Mouse (Mus musculus) erythroblast, embryonic 14.5 days (primary cell): ENCODE results near the gene Ppm1g. TPM values are rescaled to one million over a fixed set of nuclear protein-coding genes. Genes with fewer than 3 reads are reported as not detected.
"Not testable (repeated sequence)": the region's sequence is repeated elsewhere in the genome, so short reads cannot be mapped to it uniquely, and the experiment has no call there.

Source experiments
- H3K27me3 ChIP-seq: 2 replicates; pipeline ENCODE4 v1.6.1; 2012; ENCODE audit warnings: inconsistent platforms; ENCODE audit not compliant: control insufficient read depth
- H3K36me3 ChIP-seq: 2 replicates; pipeline ENCODE4 v1.6.1; 2012; ENCODE audit warnings: mild to moderate bottlenecking, inconsistent platforms; ENCODE audit not compliant: control insufficient read depth
- H3K4me1 ChIP-seq: 2 replicates; pipeline ENCODE4 v1.6.1; 2012; ENCODE audit warnings: inconsistent platforms; ENCODE audit not compliant: control insufficient read depth
- H3K4me3 ChIP-seq: replicated peaks from 2 replicates; pipeline ENCODE3; 2012; ENCODE audit warnings: moderate library complexity, mild to moderate bottlenecking, inconsistent platforms
- H3K9me3 ChIP-seq: 2 replicates; pipeline ENCODE4 v1.6.1; 2012; ENCODE audit warnings: low read length, inconsistent platforms, mixed read lengths; ENCODE audit not compliant: control insufficient read depth
- GATA1 ChIP-seq: IDR thresholded peaks from 2 replicates; pipeline ENCODE4 v1.6.1; 2012; ENCODE audit warnings: low read length, inconsistent platforms, mixed read lengths
- TAL1 ChIP-seq: IDR thresholded peaks from 3 replicates; pipeline ENCODE4 v1.6.1; 2012; ENCODE audit warnings: low read length, inconsistent platforms, mixed read lengths
- polyA plus RNA-seq: library from polyadenylated mRNA; stranded (reverse); fragments of >175 nt; gene quantifications from 2 replicates; pipeline ENCODE4 v1.2.3, GENCODE M21; 2012

The Ppm1g gene
- polyA plus RNA-seq, 1 experiment = 31.4 TPM

DNA sequence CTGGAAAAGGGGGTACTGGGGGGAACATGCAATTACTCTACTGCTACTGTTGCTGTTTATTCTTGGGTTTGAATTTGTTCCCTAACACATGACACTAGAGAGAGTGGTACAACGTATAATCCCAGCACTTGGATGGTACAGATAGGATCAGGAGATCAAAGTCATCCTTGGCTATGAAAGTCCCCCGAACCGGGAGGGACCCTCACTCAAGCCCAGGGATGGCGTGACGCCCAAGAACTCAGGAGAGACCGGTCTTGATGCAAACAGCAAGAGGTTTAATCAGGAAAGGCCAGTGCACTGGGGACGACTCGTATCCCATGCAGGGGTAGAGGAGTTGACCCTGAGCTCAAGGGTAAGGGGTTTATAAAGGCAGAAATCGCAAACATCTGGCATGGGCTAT, 2.2 kb upstream of the Ppm1g start:
- Histone ChIP-seq H3K27me3 (no peaks in the 10 kb centered on the region), H3K9me3 (no peaks in the 10 kb centered on the region), H3K36me3 (peaks cover under 1% of the 10 kb centered on the region), H3K4me3 (no peak overlapping the region), H3K4me1 (peaks cover 30% of the 10 kb centered on the region)
- TF ChIP-seq GATA1 = no peak
- TF ChIP-seq TAL1 = no peak

DNA sequence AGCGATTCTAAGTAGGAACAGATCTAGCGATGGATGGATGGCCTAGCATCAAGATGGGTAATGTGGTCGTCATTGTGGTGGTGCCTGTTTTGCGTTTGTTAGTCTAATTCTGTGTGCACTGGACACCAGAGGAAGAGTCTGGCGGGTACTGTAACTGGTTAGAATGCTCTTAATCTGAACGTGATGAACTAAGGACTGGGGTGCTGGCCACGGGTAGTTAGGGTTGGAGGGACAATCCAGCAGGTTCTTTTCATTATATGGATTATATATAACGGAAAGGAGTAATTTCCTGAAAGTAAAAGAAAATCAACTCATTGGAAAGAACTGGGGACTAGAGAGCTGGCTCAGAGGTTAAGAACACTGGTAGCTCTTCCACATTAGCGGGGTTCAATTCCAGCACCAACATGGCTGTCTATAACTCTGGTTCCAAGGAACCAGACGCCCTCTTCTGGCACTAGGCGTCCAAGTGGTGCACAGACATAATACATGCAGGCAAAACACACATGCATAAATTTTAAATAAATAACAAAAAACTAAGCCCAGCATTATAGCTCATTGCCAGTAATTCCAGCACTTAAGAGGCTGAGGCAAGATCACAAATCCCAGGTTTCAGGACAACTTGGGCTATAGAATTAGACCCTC, 938 bp upstream of the Ppm1g start:
- peaks cover 38% of the 10 kb centered on the region for H3K4me1 ChIP-seq

DNA sequence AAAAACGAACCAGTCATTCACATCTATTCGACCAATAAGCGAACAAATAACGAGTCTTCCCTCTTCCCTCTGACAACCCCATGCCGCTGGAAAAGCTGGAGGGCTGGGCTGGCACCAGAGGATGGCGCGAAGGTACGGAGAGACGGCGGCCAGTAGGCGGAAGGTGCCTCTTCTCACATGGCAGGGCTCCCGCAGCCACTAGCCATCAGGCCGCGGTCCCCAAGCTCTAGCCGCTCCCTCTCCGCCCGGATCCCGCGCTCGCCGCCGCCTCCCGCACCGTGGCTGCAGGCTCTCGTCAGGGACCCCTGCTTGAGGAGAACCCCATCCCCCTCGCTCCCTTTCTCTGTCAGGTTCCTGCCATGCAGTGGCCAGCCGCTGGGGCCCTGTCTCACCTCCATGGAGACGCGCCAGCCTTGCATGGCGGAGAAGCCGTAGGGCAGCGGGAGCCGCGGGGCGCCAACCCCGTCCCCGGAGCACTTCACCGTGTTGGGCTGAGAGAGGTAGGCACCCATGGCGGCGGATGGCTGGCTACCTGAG, 508 bp downstream of the Ppm1g start:
- Histone ChIP-seq H3K4me1 (peaks cover 50% of the 10 kb centered on the region), H3K36me3 (peaks cover 23% of the 10 kb centered on the region), H3K4me3 (peak overlapping the region; percentile 68), H3K9me3 (no peaks in the 10 kb centered on the region), H3K27me3 (no peaks in the 10 kb centered on the region)
- TF ChIP-seq TAL1 (no peak), GATA1 (no peak)

More for the DNA sequence above, 938 bp upstream of the Ppm1g start:
- Histone ChIP-seq H3K4me3 (peak overlapping the region; percentile 68), H3K9me3 (no peaks in the 10 kb centered on the region), H3K36me3 (peaks cover 9% of the 10 kb centered on the region), H3K27me3 (no peaks in the 10 kb centered on the region)
- no peak for TF ChIP-seq GATA1
- no peak for TF ChIP-seq TAL1

DNA sequence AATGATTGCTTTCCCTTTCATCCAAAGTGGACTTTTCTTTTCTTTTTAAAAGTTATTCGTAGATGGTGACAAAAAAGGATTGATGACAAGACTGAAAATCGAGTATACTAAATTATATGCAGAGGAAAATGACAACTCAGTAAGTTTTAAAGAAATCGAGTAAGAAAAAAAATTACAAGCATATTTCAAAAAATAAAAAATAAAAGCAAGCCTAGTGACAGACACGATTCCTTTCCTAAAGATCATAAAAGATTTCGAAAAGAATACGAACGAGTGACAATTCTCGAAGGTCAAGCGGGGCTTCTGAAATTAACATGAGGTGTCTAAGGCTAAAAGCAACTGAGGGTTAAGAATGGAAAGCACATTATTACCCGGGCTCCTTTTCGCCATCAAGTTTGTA, 1.0 kb downstream of the Ppm1g start:
- TF ChIP-seq TAL1 (no peak), GATA1 (no peak)
- Histone ChIP-seq H3K9me3 (no peaks in the 10 kb centered on the region), H3K4me1 (peaks cover 55% of the 10 kb centered on the region), H3K36me3 (peaks cover 28% of the 10 kb centered on the region), H3K27me3 (no peaks in the 10 kb centered on the region), H3K4me3 (peak overlapping the region; percentile 68)

DNA sequence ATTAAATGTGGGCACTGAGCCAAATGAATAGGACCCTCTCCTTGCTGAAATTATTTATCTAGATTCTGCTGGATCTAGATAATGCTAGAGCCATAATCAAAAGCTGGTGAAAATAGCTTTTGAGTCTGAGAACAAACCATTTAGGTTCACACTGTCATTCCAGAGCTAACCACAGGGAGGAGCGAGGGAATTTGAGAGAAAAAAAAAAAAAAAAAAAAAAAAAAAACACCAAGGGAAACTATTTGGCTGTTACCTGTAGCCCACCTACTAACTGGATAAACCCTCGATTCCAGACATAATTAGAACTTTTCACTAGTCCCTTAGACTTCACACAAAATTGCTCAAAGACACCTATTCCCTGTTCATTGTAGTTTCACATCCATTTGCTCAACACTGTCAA, 1.4 kb downstream of the Ppm1g start:
- TF ChIP-seq TAL1 (no peak), GATA1 (peak; percentile 43; the same call in 1 of the 2 replicates)
- peaks cover 32% of the 10 kb centered on the region for H3K36me3 ChIP-seq
- H3K4me3 ChIP-seq = peak overlapping the region; percentile 68
- H3K4me1 ChIP-seq = peaks cover 59% of the 10 kb centered on the region
- no peaks in the 10 kb centered on the region for H3K9me3 ChIP-seq
- H3K27me3 ChIP-seq = no peaks in the 10 kb centered on the region

DNA sequence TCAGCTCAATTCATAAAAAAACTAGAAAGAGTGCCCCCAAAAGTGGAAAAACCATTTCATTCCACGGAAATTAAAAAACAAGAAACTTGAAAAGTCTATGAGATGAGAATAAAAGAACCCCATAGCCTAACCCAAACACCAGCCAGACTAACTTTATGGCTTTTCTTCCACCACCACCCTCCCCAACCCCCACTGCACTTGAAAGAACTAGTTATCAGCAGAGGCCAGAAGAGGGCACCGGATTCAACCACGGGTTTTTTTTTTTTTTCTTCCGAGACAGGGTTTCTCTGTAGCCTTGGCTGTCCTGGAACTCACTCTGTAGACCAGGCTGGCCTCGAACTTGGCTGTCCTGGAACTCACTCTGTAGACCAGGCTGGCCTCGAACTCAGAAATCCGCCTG, 2.2 kb downstream of the Ppm1g start:
- H3K27me3 ChIP-seq = no peaks in the 10 kb centered on the region
- TF ChIP-seq GATA1 (no peak), TAL1 (no peak)
- H3K4me1 ChIP-seq = peaks cover 60% of the 10 kb centered on the region
- no peaks in the 10 kb centered on the region for H3K9me3 ChIP-seq
- peaks cover 37% of the 10 kb centered on the region for H3K36me3 ChIP-seq
- H3K4me3 ChIP-seq = peak overlapping the region; percentile 68

DNA sequence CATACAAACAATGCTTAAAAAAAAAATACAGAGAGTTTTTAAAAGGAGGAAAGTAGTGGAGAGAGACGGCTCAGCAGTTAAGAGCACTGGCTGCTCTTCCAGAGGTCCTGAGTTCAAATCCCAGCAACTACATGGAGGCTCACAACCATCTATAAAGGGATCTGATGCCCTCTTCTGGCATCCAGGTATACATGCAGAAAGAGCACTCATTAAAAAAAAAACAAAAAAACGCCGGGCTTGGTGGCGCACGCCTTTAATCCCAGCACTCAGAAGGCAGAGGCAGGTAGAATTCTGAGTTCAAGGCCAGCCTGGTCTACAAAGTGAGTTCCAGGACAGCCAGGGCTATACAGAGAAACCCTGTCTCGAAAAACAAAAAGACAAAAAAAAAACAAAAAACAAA, 3.9 kb downstream of the Ppm1g start:
- H3K9me3 ChIP-seq, H3K4me3 ChIP-seq, H3K27me3 ChIP-seq: not testable (repeated sequence)
- Histone ChIP-seq H3K4me1 (peaks cover 64% of the 10 kb centered on the region), H3K36me3 (peaks cover 51% of the 10 kb centered on the region)

DNA sequence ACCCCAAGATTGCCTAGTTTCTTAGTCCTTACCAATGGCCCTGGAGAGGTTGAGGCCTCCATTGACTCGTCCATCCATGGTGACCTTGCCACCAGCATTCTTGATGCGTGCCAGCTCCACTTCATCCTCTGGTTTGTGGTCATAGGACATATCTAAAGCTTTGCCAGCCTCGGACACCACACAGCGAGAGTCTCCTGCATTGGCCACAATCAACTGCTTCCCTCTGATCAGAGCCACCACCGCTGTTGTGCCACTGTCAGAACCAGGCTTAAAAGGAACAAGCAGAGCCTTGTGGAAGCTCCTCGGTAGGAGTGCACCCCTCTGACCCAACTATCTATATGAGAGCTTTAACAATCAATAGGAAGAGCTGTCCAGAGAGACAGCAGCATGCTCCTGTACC, 16.1 kb downstream of the Ppm1g start:
- Histone ChIP-seq H3K27me3 (no peaks in the 10 kb centered on the region), H3K9me3 (no peaks in the 10 kb centered on the region), H3K36me3 (peaks cover 95% of the 10 kb centered on the region), H3K4me1 (peaks cover 30% of the 10 kb centered on the region), H3K4me3 (no peak overlapping the region)
- TF ChIP-seq GATA1 (no peak), TAL1 (no peak)

DNA sequence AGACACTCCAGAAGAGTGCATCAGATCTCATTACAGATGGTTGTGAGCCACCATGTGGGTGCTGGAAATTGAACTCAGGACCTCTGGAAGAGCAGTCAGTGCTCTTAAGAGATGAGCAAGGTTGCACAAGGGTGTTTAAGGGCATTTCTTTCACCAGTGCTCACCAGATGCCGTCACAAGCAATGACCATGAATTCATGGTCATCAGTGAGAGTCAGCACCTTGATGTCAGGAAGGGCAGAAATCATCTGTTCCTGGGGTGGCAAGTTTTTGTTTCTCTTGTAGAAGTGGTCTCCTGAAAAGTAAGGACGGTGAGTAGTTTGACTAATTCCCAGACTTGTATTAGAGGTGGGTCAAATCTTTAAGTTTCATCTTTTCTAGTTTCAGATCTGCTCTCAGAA, 16.6 kb downstream of the Ppm1g start:
- Histone ChIP-seq H3K4me1 (peaks cover 32% of the 10 kb centered on the region), H3K27me3 (no peaks in the 10 kb centered on the region), H3K9me3 (no peaks in the 10 kb centered on the region), H3K36me3 (peaks cover 96% of the 10 kb centered on the region), H3K4me3 (no peak overlapping the region)
- TF ChIP-seq GATA1 = no peak

DNA sequence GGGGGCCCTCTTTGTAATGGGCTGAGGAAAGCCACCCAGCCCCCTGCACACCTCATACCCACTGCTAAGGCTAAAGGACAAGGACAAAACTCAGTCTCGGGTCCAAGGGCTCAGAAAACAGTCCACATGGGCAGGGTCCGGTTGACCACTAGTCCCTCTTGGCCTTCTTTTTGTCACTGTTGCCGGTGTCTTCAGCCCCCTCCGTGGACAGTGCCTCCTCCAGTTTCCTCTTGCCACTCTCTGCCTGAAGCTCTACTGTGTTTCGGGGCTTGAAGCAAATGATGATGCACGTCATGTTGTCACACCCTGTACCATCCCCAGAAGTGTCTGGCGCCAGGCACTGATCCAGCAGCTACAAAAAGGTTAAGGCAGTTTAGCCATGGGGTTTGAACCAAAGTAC, 17.6 kb downstream of the Ppm1g start:
- no peaks in the 10 kb centered on the region for H3K27me3 ChIP-seq
- H3K36me3 ChIP-seq = peaks cover 96% of the 10 kb centered on the region
- peak overlapping the region; percentile 84 for H3K4me3 ChIP-seq
- H3K4me1 ChIP-seq = peaks cover 35% of the 10 kb centered on the region
- no peaks in the 10 kb centered on the region for H3K9me3 ChIP-seq
- TF ChIP-seq TAL1 (no peak), GATA1 (no peak)
